Mouse (Mus musculus) kidney, adult 2 months (tissue): Measurements from ENCODE around the gene Nfrkb. TPM values are rescaled to one million over a fixed set of nuclear protein-coding genes. Genes with fewer than 3 reads are reported as not detected.

Experiments used
- DNase-seq: peaks from one replicate; pipeline ENCODE4 v3.0.0; 2021
- H3K27ac ChIP-seq: fragments of 200-500 bp; 2 replicates; pipeline ENCODE4 v1.5.1; 2012; ENCODE audit warnings: low read depth, low read length, control low read depth, inconsistent platforms; ENCODE audit not compliant: insufficient read depth
- H3K27me3 ChIP-seq: fragments of 200-500 bp; replicated peaks from 2 replicates; pipeline ENCODE4 v1.6.1; 2012; ENCODE audit warnings: mild to moderate bottlenecking, moderate library complexity, low read length, inconsistent platforms; ENCODE audit not compliant: control insufficient read depth, insufficient read depth
- H3K36me3 ChIP-seq: fragments of 200-500 bp; 2 replicates; pipeline ENCODE4 v1.6.1; 2012; ENCODE audit warnings: mild to moderate bottlenecking, moderate library complexity, low read length, inconsistent platforms; ENCODE audit not compliant: control insufficient read depth, insufficient read depth
- H3K4me1 ChIP-seq: fragments of 200-500 bp; 2 replicates; pipeline ENCODE4 v1.6.1; 2011; ENCODE audit warnings: low read length; ENCODE audit not compliant: control insufficient read depth, insufficient read depth
- H3K4me3 ChIP-seq: fragments of 200-500 bp; 2 replicates; pipeline ENCODE4 v1.5.1; 2011; ENCODE audit warnings: mild to moderate bottlenecking, low read depth, low read length, control low read depth; ENCODE audit not compliant: insufficient read depth
- CTCF ChIP-seq: fragments of 200-500 bp; conservative IDR thresholded peaks from 2 replicates; pipeline ENCODE4 v1.5.1; 2011; ENCODE audit warnings: low read depth, mild to moderate bottlenecking, control low read depth, low read length, moderate library complexity, mixed read lengths; ENCODE audit not compliant: insufficient read depth, insufficient read length
- POLR2A ChIP-seq: fragments of 200-500 bp; IDR thresholded peaks from one replicate; pipeline ENCODE4 v1.6.1; 2011; ENCODE audit warnings: low read depth, low read length, control low read depth
- WGBS: fragments of 180-500 bp; shearing (Covaris S2); methylation state at CpG from one replicate; pipeline ENCODE4 v1.1.7; 2018; 5-methylcytosine and 5-hydroxymethylcytosine counted together
- polyA plus RNA-seq: library from polyadenylated mRNA; depleted of rRNA; stranded (reverse); fragments of >200 nt; gene quantifications from 2 replicates; pipeline ENCODE4 v1.2.3, GENCODE M21; 2012

Gene Nfrkb
- polyA plus RNA-seq, 1 experiment = 12.4 TPM

DNA sequence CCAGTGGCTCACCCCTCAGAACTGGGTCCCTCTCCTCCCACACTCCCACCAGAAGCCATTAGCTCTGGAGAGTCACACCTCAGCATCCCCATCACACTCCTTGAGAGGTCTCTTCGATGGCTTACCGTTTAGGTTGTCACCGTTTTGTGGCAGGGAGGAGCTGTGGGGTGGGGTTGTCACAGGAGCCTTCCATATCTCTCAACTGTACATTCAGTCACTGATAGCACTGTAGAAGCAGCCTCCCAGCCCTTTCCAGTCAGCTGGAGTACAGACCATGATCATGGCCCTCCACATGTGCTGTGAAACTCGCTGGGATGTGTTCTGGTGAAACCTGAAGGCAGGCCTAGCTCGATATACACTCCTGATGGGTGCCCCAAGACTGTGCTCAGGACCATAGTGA, 36.2 kb downstream of the Nfrkb start:
- Histone ChIP-seq H3K27ac (no peak overlapping the region), H3K4me3 (no peak overlapping the region), H3K4me1 (no peaks in the 10 kb centered on the region), H3K36me3 (peaks cover 3% of the 10 kb centered on the region), H3K27me3 (no peaks in the 10 kb centered on the region)
- WGBS = 86% methylated on average over 5 of the region's 5 CpGs
- DNase-seq = no peak
- TF ChIP-seq CTCF (no peak), POLR2A (no peak)

- TF ChIP-seq CTCF (no peak), POLR2A (no peak)
- Histone ChIP-seq H3K27ac (peak overlapping the region; percentile 40), H3K4me3 (no peak overlapping the region), H3K36me3 (no peaks in the 10 kb centered on the region), H3K27me3 (no peaks in the 10 kb centered on the region), H3K4me1 (peaks cover 8% of the 10 kb centered on the region; the same call in 1 of the 2 replicates)
- peak; percentile 53 for DNase-seq
- WGBS = 60% methylated on average over 7 of the region's 7 CpGs
Observed at GRCm38 (mm10) chr9:31428971-31429370, 43.0 kb downstream of the Nfrkb start.

GRCm38 (mm10) chr9:31430011-31430410, 44.0 kb downstream of the Nfrkb start:
- TF ChIP-seq CTCF (no peak), POLR2A (no peak)
- 81% methylated on average over 9 of the region's 9 CpGs for WGBS
- H3K27me3 ChIP-seq = no peaks in the 10 kb centered on the region
- no peak for DNase-seq
- H3K4me3 ChIP-seq = no peak overlapping the region
- no peaks in the 10 kb centered on the region for H3K36me3 ChIP-seq
- H3K27ac ChIP-seq = no peak overlapping the region
- H3K4me1 ChIP-seq = peaks cover 10% of the 10 kb centered on the region; the same call in 1 of the 2 replicates

DNA sequence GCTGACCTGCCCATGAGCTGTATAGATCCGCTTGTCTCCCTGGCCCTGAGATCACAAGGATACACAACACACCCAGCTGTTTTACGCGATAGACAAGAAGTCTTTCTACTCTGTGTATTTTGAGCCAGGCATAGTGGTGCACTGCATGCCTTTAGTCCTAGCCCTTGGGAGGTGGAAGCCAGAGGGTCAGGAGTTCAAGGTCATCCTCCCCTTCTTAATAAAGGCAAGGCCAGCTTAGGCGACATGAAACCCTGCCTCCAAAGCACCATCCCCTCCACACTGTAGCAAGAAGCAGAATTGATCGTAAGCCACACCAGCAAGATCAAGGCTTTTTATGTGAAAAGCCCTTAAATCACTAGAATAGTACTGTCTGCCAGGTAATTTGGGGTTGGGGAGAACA, 45.8 kb downstream of the Nfrkb start:
- H3K4me1 ChIP-seq = peaks cover 10% of the 10 kb centered on the region; the same call in 1 of the 2 replicates
- no peak overlapping the region for H3K4me3 ChIP-seq
- 83% methylated on average over 5 of the region's 5 CpGs for WGBS
- DNase-seq = no peak
- TF ChIP-seq POLR2A = no peak
- no peaks in the 10 kb centered on the region for H3K36me3 ChIP-seq
- no peaks in the 10 kb centered on the region for H3K27me3 ChIP-seq
- no peak overlapping the region for H3K27ac ChIP-seq

DNA sequence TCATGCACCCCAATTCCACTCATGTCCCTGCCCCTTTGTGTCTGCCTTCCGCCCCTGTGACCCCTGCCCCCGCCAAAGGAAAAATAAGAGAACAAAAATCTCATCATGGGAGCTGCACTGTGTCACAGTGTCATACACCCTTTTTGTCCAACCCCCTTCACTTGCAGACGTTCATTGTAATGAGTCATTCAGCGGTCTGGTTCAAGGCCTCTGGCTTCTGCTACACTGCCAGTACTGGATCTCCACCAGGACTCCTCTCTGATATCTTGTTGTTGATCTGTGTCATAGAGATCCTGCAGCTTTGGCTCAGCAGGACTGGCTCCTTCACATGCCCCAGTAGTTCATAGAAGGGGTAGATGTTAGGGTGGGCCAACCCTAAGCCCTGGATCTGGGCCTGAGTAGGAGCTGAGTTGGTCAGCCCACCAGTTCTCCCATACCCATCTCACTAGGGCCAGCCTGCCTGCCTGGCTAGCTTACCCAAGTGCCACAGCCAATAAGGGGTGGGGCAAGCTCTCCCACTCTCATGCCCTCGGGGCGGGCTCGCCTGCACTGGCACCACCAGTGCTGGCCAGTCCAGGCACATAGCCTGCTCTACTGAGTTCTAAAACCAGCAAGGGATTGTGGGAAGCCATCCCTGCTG, 46.5 kb downstream of the Nfrkb start:
- WGBS = 77% methylated on average over 7 of the region's 7 CpGs
- Histone ChIP-seq H3K27me3 (no peaks in the 10 kb centered on the region), H3K4me1 (peaks cover 10% of the 10 kb centered on the region; the same call in 1 of the 2 replicates), H3K27ac (peak overlapping the region; percentile 52; the same call in 1 of the 2 replicates), H3K36me3 (no peaks in the 10 kb centered on the region), H3K4me3 (no peak overlapping the region)
- DNase-seq = peak; percentile 44
- TF ChIP-seq POLR2A = no peak

DNA sequence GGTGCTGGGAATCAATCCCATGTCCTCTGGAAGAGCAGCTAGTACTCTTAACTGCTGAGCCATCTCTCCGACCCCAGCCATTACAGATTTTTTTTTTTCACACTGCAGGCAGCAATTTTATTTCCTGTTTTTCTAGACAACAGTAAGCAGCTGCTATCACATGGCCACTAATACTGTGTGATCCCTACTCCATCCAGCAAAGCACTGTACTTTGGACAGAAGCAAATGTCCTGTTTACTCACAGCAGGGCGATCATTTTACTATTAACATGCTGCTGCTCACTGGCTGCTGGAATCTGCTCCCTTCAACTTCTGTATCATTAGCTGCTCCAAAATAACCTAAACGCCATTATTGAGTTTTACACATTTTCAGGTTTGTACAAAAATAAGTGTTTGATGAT, 47.4 kb downstream of the Nfrkb start:
- no peak for TF ChIP-seq CTCF
- no peak for TF ChIP-seq POLR2A
- 51% methylated on average over 3 of the region's 3 CpGs for WGBS
- Histone ChIP-seq H3K27ac (peak overlapping the region; percentile 66; the same call in 1 of the 2 replicates), H3K4me3 (no peak overlapping the region), H3K4me1 (peaks cover 12% of the 10 kb centered on the region; the same call in 1 of the 2 replicates), H3K27me3 (no peaks in the 10 kb centered on the region), H3K36me3 (no peaks in the 10 kb centered on the region)
- DNase-seq = peak; percentile 67

GRCm38 (mm10) chr9:31435415-31435814, 49.4 kb downstream of the Nfrkb start:
- no peak for TF ChIP-seq POLR2A
- TF ChIP-seq CTCF = no peak
- WGBS = 94% methylated on average over 8 of the region's 8 CpGs
- peaks cover 15% of the 10 kb centered on the region; the same call in 1 of the 2 replicates for H3K4me1 ChIP-seq
- no peak overlapping the region for H3K4me3 ChIP-seq
- H3K27ac ChIP-seq = no peak overlapping the region
- no peak for DNase-seq
- no peaks in the 10 kb centered on the region for H3K27me3 ChIP-seq
- no peaks in the 10 kb centered on the region for H3K36me3 ChIP-seq

GRCm38 (mm10) chr9:31437861-31438260, 51.9 kb downstream of the Nfrkb start:
- DNase-seq = peak; percentile 78
- peaks cover 11% of the 10 kb centered on the region; the same call in 1 of the 2 replicates for H3K4me1 ChIP-seq
- WGBS = 32% methylated on average over 7 of the region's 7 CpGs
- no peaks in the 10 kb centered on the region for H3K27me3 ChIP-seq
- no peak for TF ChIP-seq CTCF
- no peak for TF ChIP-seq POLR2A
- H3K36me3 ChIP-seq = no peaks in the 10 kb centered on the region
- no peak overlapping the region for H3K4me3 ChIP-seq
- peak overlapping the region; percentile 77 for H3K27ac ChIP-seq
